Mouse (Mus musculus): ENCODE results near the gene Crtc3. TPM values are rescaled to one million over a fixed set of nuclear protein-coding genes. Genes with fewer than 3 reads are reported as not detected.

Gene Crtc3
- polyA plus RNA-seq, 1 experiment from 2014 or later, result 15.7 TPM

DNA sequence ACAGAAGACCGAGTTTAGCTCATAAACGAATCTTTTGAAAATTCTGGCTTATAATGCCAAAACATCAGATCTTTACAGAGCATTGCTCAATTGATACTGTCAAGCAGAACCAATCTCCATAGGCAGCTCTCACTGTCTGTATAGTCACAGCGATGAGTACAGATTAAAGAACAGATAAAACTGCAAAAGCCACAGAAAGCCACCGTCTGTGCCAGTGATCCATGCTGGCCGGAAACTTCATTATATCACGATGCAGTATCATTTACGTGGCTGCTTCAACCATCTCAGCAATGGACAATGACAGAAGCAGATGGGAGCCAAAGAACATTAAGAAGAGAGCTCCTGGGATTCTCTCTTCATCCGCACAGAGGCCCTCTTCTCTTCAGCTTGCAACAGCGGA is 53.9 kb downstream of the Crtc3 start:
- Histone ChIP-seq H3K36me3 (replicated peaks) (no peaks in the 10 kb centered on the region), H3K9ac (no peak overlapping the region), H3K27ac (no peak overlapping the region), H3K4me3 (no peak overlapping the region), H3K4me1 (peaks cover 26% of the 10 kb centered on the region), H3K27me3 (replicated peaks) (no peaks in the 10 kb centered on the region), H3K4me2 (no peak overlapping the region), H3K9me3 (no peaks in the 10 kb centered on the region)
- 66% methylated on average over 9 of the region's 9 CpGs for WGBS
- no peak for ATAC-seq (replicated peaks)

- Histone ChIP-seq H3K36me3 (replicated peaks) (0 out of 2 replicates have a peak, but pooled peaks cover 2% of the 10 kb centered on the region), H3K4me2 (no peak overlapping the region), H3K9ac (no peak overlapping the region), H3K9me3 (no peaks in the 10 kb centered on the region), H3K4me3 (no peak overlapping the region), H3K27ac (no peak overlapping the region), H3K27me3 (replicated peaks) (no peaks in the 10 kb centered on the region), H3K4me1 (peaks cover 28% of the 10 kb centered on the region)
- WGBS, result 97% methylated on average over 2 of the region's 2 CpGs
- no peak for ATAC-seq (replicated peaks)
These were observed 55.0 kb downstream of the Crtc3 start for GRCm38 (mm10) chr7:80633635-80634034.

GRCm38 (mm10) chr7:80631993-80632392 is 56.7 kb downstream of the Crtc3 start:
- Histone ChIP-seq H3K36me3 (replicated peaks) (0 out of 2 replicates have a peak, but pooled peaks cover 2% of the 10 kb centered on the region), H3K4me3 (no peak overlapping the region), H3K4me2 (no peak overlapping the region), H3K9me3 (no peaks in the 10 kb centered on the region), H3K27ac (no peak overlapping the region), H3K27me3 (replicated peaks) (no peaks in the 10 kb centered on the region), H3K4me1 (peaks cover 24% of the 10 kb centered on the region), H3K9ac (no peak overlapping the region)
- WGBS, result 74% methylated on average over 6 of the region's 6 CpGs
- ATAC-seq (replicated peaks), result no peak

DNA sequence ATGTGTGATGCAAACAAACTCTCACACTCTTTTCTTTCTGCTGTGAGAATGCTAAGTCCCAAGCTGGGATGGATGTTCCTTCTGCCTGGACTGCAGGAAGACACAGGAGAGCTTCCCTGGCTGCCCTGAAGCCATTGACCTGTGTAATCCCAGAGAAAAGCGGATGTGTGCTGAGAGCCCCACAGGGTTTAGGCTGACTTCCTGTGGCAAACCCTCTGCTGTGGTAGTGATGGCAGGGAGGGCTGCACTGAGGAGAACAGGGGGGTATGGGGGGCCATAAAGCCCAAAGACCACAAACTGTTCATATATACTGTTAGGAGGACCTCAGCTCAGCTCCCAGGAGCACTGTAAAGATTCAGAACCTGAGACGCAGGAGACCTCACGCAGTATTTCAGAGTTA is 57.3 kb downstream of the Crtc3 start:
- peaks cover 18% of the 10 kb centered on the region; the same call in 1 of the 2 replicates for H3K4me1 ChIP-seq
- H3K36me3 ChIP-seq (replicated peaks), result 0 out of 2 replicates have a peak, but pooled peaks cover 2% of the 10 kb centered on the region
- no peak overlapping the region for H3K27ac ChIP-seq
- no peak overlapping the region for H3K4me3 ChIP-seq
- H3K9ac ChIP-seq, result no peak overlapping the region
- H3K27me3 ChIP-seq (replicated peaks), result no peaks in the 10 kb centered on the region
- no peak overlapping the region for H3K4me2 ChIP-seq
- ATAC-seq (replicated peaks), result no peak
- 59% methylated on average over 3 of the region's 3 CpGs for WGBS
- no peaks in the 10 kb centered on the region for H3K9me3 ChIP-seq

GRCm38 (mm10) chr7:80629369-80629768 is 59.3 kb downstream of the Crtc3 start:
- Histone ChIP-seq H3K4me2 (no peak overlapping the region), H3K36me3 (replicated peaks) (0 out of 2 replicates have a peak, but pooled peaks cover 2% of the 10 kb centered on the region), H3K27me3 (replicated peaks) (no peaks in the 10 kb centered on the region), H3K9me3 (no peaks in the 10 kb centered on the region), H3K4me1 (0 out of 2 replicates have a peak, but pooled peaks cover 3% of the 10 kb centered on the region), H3K4me3 (no peak overlapping the region), H3K9ac (no peak overlapping the region), H3K27ac (no peak overlapping the region; the same call in 1 of the 2 replicates)
- no peak for ATAC-seq (replicated peaks)
- 85% methylated on average over 12 of the region's 12 CpGs for WGBS

DNA sequence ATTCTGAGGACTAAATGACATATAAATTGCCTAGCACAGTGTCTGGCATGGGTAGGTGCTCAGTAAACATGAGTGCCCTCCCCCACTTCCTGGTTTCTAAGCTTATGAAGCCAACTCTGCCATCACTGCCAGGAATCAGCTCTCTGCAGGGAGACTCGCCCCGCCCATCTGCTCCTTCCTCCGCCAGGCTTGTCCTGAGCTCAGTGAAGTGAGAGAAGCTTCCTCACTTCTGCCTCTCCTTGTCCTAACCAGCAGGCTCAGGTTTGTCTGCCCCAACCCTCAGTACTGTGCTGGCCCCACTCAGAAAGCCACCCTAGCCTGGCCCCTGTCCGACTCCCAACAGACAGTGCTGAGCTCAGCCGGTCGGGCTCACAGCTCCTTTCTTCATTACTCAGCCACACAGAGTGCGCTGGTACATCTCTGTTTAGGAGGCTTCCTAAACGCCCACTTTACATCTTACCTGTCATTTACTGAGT is 59.9 kb downstream of the Crtc3 start:
- Histone ChIP-seq H3K4me1 (0 out of 2 replicates have a peak, but pooled peaks cover 3% of the 10 kb centered on the region), H3K4me3 (no peak overlapping the region), H3K27ac (no peak overlapping the region), H3K9me3 (no peaks in the 10 kb centered on the region), H3K27me3 (replicated peaks) (no peaks in the 10 kb centered on the region), H3K36me3 (replicated peaks) (0 out of 2 replicates have a peak, but pooled peaks cover 2% of the 10 kb centered on the region), H3K9ac (no peak overlapping the region), H3K4me2 (no peak overlapping the region)
- 71% methylated on average over 8 of the region's 8 CpGs for WGBS
- ATAC-seq (replicated peaks), result no peak

- no peak overlapping the region for H3K4me2 ChIP-seq
- ATAC-seq (replicated peaks), result no peak
- no peaks in the 10 kb centered on the region for H3K9me3 ChIP-seq
- H3K27ac ChIP-seq, result no peak overlapping the region
- no peak overlapping the region for H3K4me3 ChIP-seq
- 0 out of 2 replicates have a peak, but pooled peaks cover 2% of the 10 kb centered on the region for H3K36me3 ChIP-seq (replicated peaks)
- no peak overlapping the region for H3K9ac ChIP-seq
- 0 out of 2 replicates have a peak, but pooled peaks cover 3% of the 10 kb centered on the region for H3K4me1 ChIP-seq
- H3K27me3 ChIP-seq (replicated peaks), result no peaks in the 10 kb centered on the region
- 89% methylated on average over 5 of the region's 5 CpGs for WGBS
These were observed 61.7 kb downstream of the Crtc3 start for GRCm38 (mm10) chr7:80626943-80627342.

- Histone ChIP-seq H3K27ac (no peak overlapping the region), H3K9me3 (no peaks in the 10 kb centered on the region), H3K36me3 (replicated peaks) (0 out of 2 replicates have a peak, but pooled peaks cover 2% of the 10 kb centered on the region), H3K4me2 (no peak overlapping the region), H3K27me3 (replicated peaks) (no peaks in the 10 kb centered on the region), H3K9ac (no peak overlapping the region), H3K4me1 (0 out of 2 replicates have a peak, but pooled peaks cover 3% of the 10 kb centered on the region), H3K4me3 (no peak overlapping the region)
- WGBS, result 91% methylated on average over 7 of the region's 7 CpGs
- no peak for ATAC-seq (replicated peaks)
These were observed 62.8 kb downstream of the Crtc3 start for GRCm38 (mm10) chr7:80625841-80626240.

DNA sequence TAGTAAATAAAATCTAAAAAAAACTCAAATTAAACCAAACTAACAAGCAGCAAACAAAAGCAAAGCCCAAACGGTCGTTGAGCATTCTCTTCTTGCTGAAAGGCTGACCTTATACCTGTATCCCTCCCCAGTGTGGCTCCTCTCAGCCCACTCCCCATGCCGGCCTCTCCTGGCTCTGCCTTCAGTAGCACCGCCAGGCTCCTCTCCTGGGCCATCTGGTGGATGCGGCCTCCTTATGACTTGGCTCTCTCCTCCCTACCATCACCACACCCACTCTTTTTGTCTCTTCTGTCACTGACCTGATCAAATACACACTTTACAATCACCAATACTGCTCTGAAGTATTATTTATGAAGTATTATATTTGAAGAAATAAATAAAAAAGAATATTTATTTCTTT is 65.4 kb downstream of the Crtc3 start:
- H3K4me1 ChIP-seq, result no peaks in the 10 kb centered on the region
- no peak overlapping the region for H3K27ac ChIP-seq
- no peaks in the 10 kb centered on the region for H3K36me3 ChIP-seq (replicated peaks)
- no peak for ATAC-seq (replicated peaks)
- H3K9me3 ChIP-seq, result no peaks in the 10 kb centered on the region
- no peak overlapping the region for H3K4me3 ChIP-seq
- 90% methylated on average over 5 of the region's 5 CpGs for WGBS
- no peak overlapping the region for H3K4me2 ChIP-seq
- H3K9ac ChIP-seq, result no peak overlapping the region
- H3K27me3 ChIP-seq (replicated peaks), result no peaks in the 10 kb centered on the region

DNA sequence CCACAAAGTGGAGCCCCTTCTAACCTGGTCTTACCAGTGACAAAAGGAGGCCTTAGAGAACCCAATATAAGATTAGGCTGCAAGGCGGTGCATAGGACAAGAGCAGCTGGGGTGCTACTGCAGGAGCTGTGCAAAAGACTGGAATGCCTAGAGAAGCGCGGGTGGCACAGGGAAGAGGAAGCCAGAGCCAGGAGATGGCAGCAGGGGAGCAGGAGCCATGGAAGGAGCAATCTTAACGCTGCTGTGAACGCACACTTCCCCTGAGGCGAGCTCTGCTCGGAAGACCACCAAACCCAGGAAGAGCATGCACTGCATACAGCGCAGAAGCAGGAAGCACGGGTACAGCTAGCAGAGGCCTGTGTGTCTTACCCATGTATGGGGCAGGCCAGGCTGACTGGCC is 72.6 kb downstream of the Crtc3 start:
- Histone ChIP-seq H3K36me3 (replicated peaks) (no peaks in the 10 kb centered on the region), H3K4me3 (no peak overlapping the region), H3K27ac (no peak overlapping the region), H3K27me3 (replicated peaks) (no peaks in the 10 kb centered on the region), H3K9ac (no peak overlapping the region), H3K4me2 (no peak overlapping the region), H3K4me1 (0 out of 2 replicates have a peak, but pooled peaks cover 4% of the 10 kb centered on the region), H3K9me3 (no peaks in the 10 kb centered on the region)
- ATAC-seq (replicated peaks), result no peak
- 82% methylated on average over 9 of the region's 9 CpGs for whole genome bisulfite sequencing

- Histone ChIP-seq H3K4me1 (0 out of 2 replicates have a peak, but pooled peaks cover 4% of the 10 kb centered on the region), H3K4me2 (no peak overlapping the region), H3K27ac (no peak overlapping the region), H3K36me3 (replicated peaks) (no peaks in the 10 kb centered on the region), H3K9ac (no peak overlapping the region), H3K4me3 (no peak overlapping the region), H3K9me3 (no peaks in the 10 kb centered on the region), H3K27me3 (replicated peaks) (no peaks in the 10 kb centered on the region)
- ATAC-seq (replicated peaks), result no peak
- WGBS, result over 99% methylated on average over 3 of the region's 3 CpGs
These were observed 74.6 kb downstream of the Crtc3 start for GRCm38 (mm10) chr7:80614042-80614441.

GRCm38 (mm10) chr7:80612191-80612787 is 76.4 kb downstream of the Crtc3 start:
- WGBS, result 61% methylated on average over 11 of the region's 11 CpGs
- H3K4me1 ChIP-seq, result 0 out of 2 replicates have a peak, but pooled peaks cover 4% of the 10 kb centered on the region
- H3K9me3 ChIP-seq, result no peaks in the 10 kb centered on the region
- no peaks in the 10 kb centered on the region for H3K27me3 ChIP-seq (replicated peaks)
- no peak overlapping the region for H3K27ac ChIP-seq
- no peak overlapping the region for H3K4me3 ChIP-seq
- no peak for ATAC-seq (replicated peaks)
- H3K4me2 ChIP-seq, result no peak overlapping the region
- no peak overlapping the region for H3K9ac ChIP-seq
- H3K36me3 ChIP-seq (replicated peaks), result no peaks in the 10 kb centered on the region

DNA sequence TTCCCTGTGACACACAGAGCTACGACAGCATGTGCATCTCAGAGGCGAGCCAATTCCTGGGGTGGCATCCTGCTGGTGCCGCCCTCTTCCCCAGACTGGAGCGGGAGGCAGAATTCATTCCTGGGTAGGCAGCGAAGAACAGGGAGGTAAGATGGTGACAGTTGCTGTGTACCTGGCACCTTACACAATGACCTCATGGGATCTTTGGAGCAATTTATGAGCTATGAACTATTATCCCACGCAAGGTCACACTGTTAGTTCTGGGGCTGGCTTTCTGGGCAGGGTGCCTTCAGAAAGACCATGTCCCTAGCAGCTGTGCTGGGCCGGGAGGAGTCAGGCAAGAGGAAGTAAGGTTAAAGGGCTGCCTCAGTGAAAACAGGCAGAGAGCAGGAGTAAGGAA is 77.0 kb downstream of the Crtc3 start:
- H3K36me3 ChIP-seq (replicated peaks), result no peaks in the 10 kb centered on the region
- no peak overlapping the region for H3K4me2 ChIP-seq
- no peak overlapping the region for H3K9ac ChIP-seq
- ATAC-seq (replicated peaks), result no peak
- WGBS, result 79% methylated on average over 7 of the region's 7 CpGs
- no peak overlapping the region for H3K4me3 ChIP-seq
- H3K9me3 ChIP-seq, result no peaks in the 10 kb centered on the region
- no peaks in the 10 kb centered on the region for H3K27me3 ChIP-seq (replicated peaks)
- H3K4me1 ChIP-seq, result 0 out of 2 replicates have a peak, but pooled peaks cover 4% of the 10 kb centered on the region
- no peak overlapping the region for H3K27ac ChIP-seq

All from midbrain, embryonic 15.5 days (tissue).